Mouse (Mus musculus) testis, adult 2 months (tissue): ENCODE data around the gene Slc22a13. TPM values are rescaled to one million over a fixed set of nuclear protein-coding genes. Genes with fewer than 3 reads are reported as not detected.

ENCODE experiments used
- H3K27ac ChIP-seq: fragments of 200-500 bp; 2 replicates; pipeline ENCODE4 v1.5.1; 2012; ENCODE audit warnings: low read depth, low read length; ENCODE audit not compliant: control insufficient read depth, insufficient read depth
- H3K27me3 ChIP-seq: fragments of 200-500 bp; 2 replicates; pipeline ENCODE4 v1.6.1; 2012; ENCODE audit warnings: mild to moderate bottlenecking, low read length, moderate library complexity; ENCODE audit not compliant: control insufficient read depth, insufficient read depth
- H3K36me3 ChIP-seq: fragments of 200-500 bp; 2 replicates; pipeline ENCODE4 v1.6.1; 2012; ENCODE audit warnings: mild to moderate bottlenecking, low read length; ENCODE audit not compliant: control insufficient read depth, insufficient read depth
- H3K4me1 ChIP-seq: fragments of 200-500 bp; 2 replicates; pipeline ENCODE4 v1.6.1; 2012; ENCODE audit warnings: low read length; ENCODE audit not compliant: control insufficient read depth, insufficient read depth
- H3K4me3 ChIP-seq: fragments of 200-500 bp; 2 replicates; pipeline ENCODE4 v1.5.1; 2012; ENCODE audit warnings: low read depth, mild to moderate bottlenecking, low read length, moderate library complexity, mixed read lengths; ENCODE audit not compliant: control insufficient read depth
- CTCF ChIP-seq: fragments of 200-500 bp; IDR thresholded peaks from 2 replicates; pipeline ENCODE4 v1.5.1; 2012; ENCODE audit warnings: low read depth, mild to moderate bottlenecking, inconsistent platforms, low read length, moderate library complexity; ENCODE audit not compliant: control insufficient read depth, insufficient read depth, insufficient replicate concordance
- POLR2A ChIP-seq: fragments of 200-500 bp; IDR thresholded peaks from 2 replicates; pipeline ENCODE4 v1.6.1; 2012; ENCODE audit warnings: low read depth, mild to moderate bottlenecking, inconsistent platforms, low read length, moderate library complexity; ENCODE audit not compliant: control insufficient read depth
- polyA plus RNA-seq: library from polyadenylated mRNA; depleted of rRNA; stranded (reverse); fragments of >200 nt; gene quantifications from 2 replicates; pipeline ENCODE4 v1.2.3, GENCODE M21; 2012; rRNA removed

Slc22a13 gene
- 0.07 TPM in 1 of 2 replicates, not detected in the other for polyA plus RNA-seq

GRCm38 (mm10) chr9:119208998-119209397 is at the start of gene Slc22a13:
Gene Slc22a13, minus strand, starts transcription at chr9:119209098.
- TF ChIP-seq CTCF (no peak), POLR2A (no peak)
- Histone ChIP-seq H3K27me3 (no peaks in the 10 kb centered on the region), H3K36me3 (no peaks in the 10 kb centered on the region), H3K27ac (no peak within 1 kb of the TSS), H3K4me1 (no peaks in the 10 kb centered on the region), H3K4me3 (no peak within 1 kb of the TSS)

GRCm38 (mm10) chr9:119258128-119258527 is 49.2 kb upstream of the Slc22a13 start:
- Histone ChIP-seq H3K36me3 (no peaks in the 10 kb centered on the region; the same call in 1 of the 2 replicates), H3K27ac (no peak overlapping the region), H3K27me3 (no peaks in the 10 kb centered on the region), H3K4me1 (no peaks in the 10 kb centered on the region), H3K4me3 (no peak overlapping the region)
- TF ChIP-seq POLR2A: no peak
- no peak for TF ChIP-seq CTCF

GRCm38 (mm10) chr9:119256161-119256560 is 47.3 kb upstream of the Slc22a13 start:
- H3K36me3 ChIP-seq: no peaks in the 10 kb centered on the region; the same call in 1 of the 2 replicates

GRCm38 (mm10) chr9:119255096-119255495 is 46.2 kb upstream of the Slc22a13 start:
- Histone ChIP-seq H3K36me3 (no peaks in the 10 kb centered on the region; the same call in 1 of the 2 replicates), H3K4me3 (no peak overlapping the region), H3K4me1 (no peaks in the 10 kb centered on the region), H3K27ac (no peak overlapping the region), H3K27me3 (no peaks in the 10 kb centered on the region)
- TF ChIP-seq POLR2A: no peak
- TF ChIP-seq CTCF: no peak

More at GRCm38 (mm10) chr9:119256161-119256560, 47.3 kb upstream of the Slc22a13 start:
- TF ChIP-seq POLR2A: no peak
- no peak for TF ChIP-seq CTCF
- Histone ChIP-seq H3K4me3 (no peak overlapping the region), H3K4me1 (no peaks in the 10 kb centered on the region), H3K27ac (no peak overlapping the region), H3K27me3 (no peaks in the 10 kb centered on the region)

- no peak overlapping the region for H3K27ac ChIP-seq
- no peaks in the 10 kb centered on the region for H3K4me1 ChIP-seq
- no peaks in the 10 kb centered on the region for H3K27me3 ChIP-seq
- no peak overlapping the region for H3K4me3 ChIP-seq
- H3K36me3 ChIP-seq: peaks cover 1% of the 10 kb centered on the region; the same call in 1 of the 2 replicates
- TF ChIP-seq POLR2A: no peak
- no peak for TF ChIP-seq CTCF
Observed at GRCm38 (mm10) chr9:119254187-119254586, 45.3 kb upstream of the Slc22a13 start.

- no peaks in the 10 kb centered on the region for H3K4me1 ChIP-seq
- peaks cover 1% of the 10 kb centered on the region; the same call in 1 of the 2 replicates for H3K36me3 ChIP-seq
- H3K27ac ChIP-seq: no peak overlapping the region
- TF ChIP-seq CTCF (no peak), POLR2A (no peak)
- H3K4me3 ChIP-seq: no peak overlapping the region
- no peaks in the 10 kb centered on the region for H3K27me3 ChIP-seq
Observed at GRCm38 (mm10) chr9:119247996-119248395, 39.1 kb upstream of the Slc22a13 start.

- Histone ChIP-seq H3K36me3 (peaks cover 1% of the 10 kb centered on the region; the same call in 1 of the 2 replicates), H3K4me1 (no peaks in the 10 kb centered on the region), H3K27me3 (no peaks in the 10 kb centered on the region), H3K27ac (no peak overlapping the region), H3K4me3 (no peak overlapping the region)
- no peak for TF ChIP-seq POLR2A
- no peak for TF ChIP-seq CTCF
Observed at GRCm38 (mm10) chr9:119246826-119247225, 37.9 kb upstream of the Slc22a13 start.

GRCm38 (mm10) chr9:119243981-119244380 is 35.1 kb upstream of the Slc22a13 start:
- H3K4me1 ChIP-seq: no peaks in the 10 kb centered on the region
- TF ChIP-seq CTCF: no peak
- no peak for TF ChIP-seq POLR2A
- no peak overlapping the region for H3K4me3 ChIP-seq
- H3K27ac ChIP-seq: no peak overlapping the region
- no peaks in the 10 kb centered on the region for H3K27me3 ChIP-seq
- H3K36me3 ChIP-seq: peaks cover 2% of the 10 kb centered on the region; the same call in 1 of the 2 replicates
